Mouse (Mus musculus) lung, adult 2 months (tissue): ENCODE measurements around the gene Padi4.

Experiments
- CTCF ChIP-seq: fragments of 200-500 bp; IDR thresholded peaks from 2 replicates; pipeline ENCODE4 v1.5.1; 2011; ENCODE audit warnings: mild to moderate bottlenecking, low read length, control low read depth; ENCODE audit not compliant: insufficient read depth
- POLR2A ChIP-seq: fragments of 200-500 bp; IDR thresholded peaks from 2 replicates; pipeline ENCODE4 v1.6.1; 2011; ENCODE audit warnings: low read depth, mild to moderate bottlenecking, control low read depth, low read length, borderline replicate concordance; ENCODE audit errors: extremely low read depth

DNA sequence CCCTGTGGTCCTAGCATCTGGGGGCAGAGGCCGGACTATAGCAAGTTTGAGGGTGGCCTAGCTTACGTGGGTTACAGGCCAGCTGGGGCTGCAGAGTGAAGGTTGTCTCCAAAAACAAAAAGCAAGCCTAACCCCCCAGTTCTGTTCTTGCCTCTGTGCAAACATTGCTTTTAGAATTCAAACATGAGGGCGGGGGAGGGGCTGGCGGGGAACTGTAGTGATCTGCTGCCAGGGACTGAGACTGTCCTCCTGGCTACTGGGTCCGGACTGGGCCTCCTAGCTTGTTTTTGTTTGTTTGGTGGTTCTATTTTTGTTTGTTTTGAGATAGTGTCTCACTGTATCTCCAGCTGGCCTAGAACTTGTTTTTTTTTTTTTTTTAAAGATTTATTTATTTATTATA is 59.5 kb downstream of the Padi4 start:
- TF ChIP-seq POLR2A (no peak), CTCF (no peak)
